Mouse (Mus musculus): ENCODE data around the gene Zfp57. TPM values are rescaled to one million over a fixed set of nuclear protein-coding genes. Genes with fewer than 3 reads are reported as not detected.
"Not testable (repeated sequence)": the region's sequence is repeated elsewhere in the genome, so short reads cannot be mapped to it uniquely, and the experiment has no call there.

Zfp57 gene
- polyA plus RNA-seq, 1 experiment from 2014 or later, result 84.5 TPM

DNA sequence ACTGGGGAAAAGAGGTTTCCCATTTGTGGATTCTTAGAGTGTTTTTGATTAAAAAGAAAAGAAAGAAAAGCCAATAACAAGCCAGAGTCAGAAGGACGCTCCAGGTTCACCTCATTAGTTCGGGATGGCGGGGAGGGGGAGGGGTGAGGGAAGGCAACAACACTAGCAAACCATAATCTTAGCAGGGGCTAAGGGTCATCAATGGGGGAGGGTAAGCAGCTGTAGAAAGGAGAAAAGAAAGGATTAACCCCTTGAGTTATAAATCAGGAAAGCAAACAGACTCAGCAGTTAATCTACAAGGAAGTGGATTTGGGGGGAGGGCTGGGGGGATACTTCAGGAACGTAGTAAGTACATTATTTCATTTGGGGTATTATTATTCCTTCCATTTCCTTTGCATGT is 19.1 kb upstream of the Zfp57 start:
- WGBS, result 3% methylated on average over 4 of the region's 4 CpGs
- Histone ChIP-seq H3K9me3 (no peaks in the 10 kb centered on the region), H3K36me3 (no peaks in the 10 kb centered on the region), H3K27ac (no peak overlapping the region), H3K4me3 (peak overlapping the region; percentile 50), H3K27me3 (ENCODE audit: insufficient read depth, poor library complexity, severe bottlenecking) (peaks cover 2% of the 10 kb centered on the region; the same call in 1 of the 2 replicates), H3K4me1 (peaks cover 12% of the 10 kb centered on the region)
- no peak for DNase-seq (ENCODE audit: low spot score)

DNA sequence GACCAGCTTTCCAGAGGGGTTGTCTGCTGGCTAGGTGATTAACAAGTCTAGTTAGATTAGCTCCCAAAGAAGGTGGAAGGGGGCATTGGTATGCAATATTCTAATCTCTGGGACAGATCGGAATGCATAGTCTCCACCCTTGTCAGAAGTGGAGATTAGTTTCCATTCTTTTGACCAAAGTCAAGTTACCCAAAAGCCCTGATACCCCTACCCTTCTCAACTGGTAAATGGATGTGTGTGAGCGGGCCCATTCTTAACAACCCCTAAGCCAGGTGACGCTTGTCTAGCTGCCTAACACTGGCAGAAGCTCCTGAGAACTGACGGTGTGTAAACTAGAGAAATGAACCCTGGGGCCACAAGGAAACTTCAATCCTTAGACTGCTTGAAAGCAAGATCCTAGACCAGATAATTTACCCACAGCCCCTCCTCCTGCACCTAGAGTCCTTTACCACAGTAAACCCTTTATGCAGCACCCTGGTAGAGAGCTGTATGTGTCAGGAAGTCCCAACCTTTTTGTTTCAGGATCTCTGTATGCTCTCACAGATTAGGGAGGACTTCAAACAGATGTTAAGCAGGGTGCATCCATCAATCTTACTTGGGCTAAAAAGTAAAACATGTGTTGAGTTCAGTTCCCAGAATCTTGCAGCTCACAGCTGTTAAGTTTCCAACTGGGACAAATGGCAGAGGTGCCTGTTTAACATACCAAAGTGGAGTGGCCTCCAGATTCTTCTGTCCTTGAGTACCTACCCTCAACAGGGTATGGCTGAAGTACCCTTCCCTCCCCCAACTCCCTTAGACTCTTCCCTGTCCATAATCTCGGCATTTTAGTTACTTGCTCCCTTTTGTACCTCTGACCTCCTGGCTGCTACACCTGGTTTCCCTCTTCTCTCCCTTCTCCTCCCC is 18.5 kb upstream of the Zfp57 start:
- 29% methylated on average over 5 of the region's 5 CpGs for WGBS
- DNase-seq (ENCODE audit: low spot score), result no peak
- peaks cover 8% of the 10 kb centered on the region for H3K27me3 ChIP-seq (ENCODE audit: insufficient read depth, poor library complexity, severe bottlenecking)

DNA sequence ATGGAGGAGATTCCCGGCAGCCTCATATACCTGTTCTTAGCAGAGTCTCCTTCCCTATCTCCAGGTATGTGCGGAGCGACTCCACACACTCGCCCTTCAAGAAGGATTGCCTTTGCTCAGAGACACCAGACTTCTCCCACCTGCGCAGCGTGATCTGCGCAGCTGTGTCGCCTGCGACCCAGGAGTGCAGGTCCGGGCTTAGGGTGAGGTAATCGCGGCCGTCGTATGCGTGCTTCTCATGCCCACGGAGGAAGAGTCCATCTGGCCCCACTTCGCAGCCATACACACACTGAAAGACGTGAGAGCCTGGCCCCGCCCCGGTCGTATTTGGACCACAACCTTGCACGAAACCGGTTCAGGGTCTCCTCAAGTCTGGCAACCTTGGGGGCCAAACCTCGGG is 12.5 kb upstream of the Zfp57 start:
- Histone ChIP-seq H3K27me3 (ENCODE audit: insufficient read depth, poor library complexity, severe bottlenecking) (peaks cover 40% of the 10 kb centered on the region), H3K9me3 (no peaks in the 10 kb centered on the region), H3K4me1 (peaks cover 5% of the 10 kb centered on the region; the same call in 1 of the 2 replicates), H3K4me3 (peak overlapping the region; percentile 54), H3K36me3 (no peaks in the 10 kb centered on the region), H3K27ac (no peak overlapping the region)
- 3% methylated on average over 24 of the region's 24 CpGs for WGBS
- DNase-seq (ENCODE audit: low spot score), result no peak

More for the DNA sequence above, 18.5 kb upstream of the Zfp57 start:
- H3K4me1 ChIP-seq, result peaks cover 12% of the 10 kb centered on the region
- no peaks in the 10 kb centered on the region for H3K36me3 ChIP-seq
- no peaks in the 10 kb centered on the region for H3K9me3 ChIP-seq
- H3K27ac ChIP-seq, result no peak overlapping the region
- peak overlapping the region; percentile 50; the same call in 1 of the 2 replicates for H3K4me3 ChIP-seq

DNA sequence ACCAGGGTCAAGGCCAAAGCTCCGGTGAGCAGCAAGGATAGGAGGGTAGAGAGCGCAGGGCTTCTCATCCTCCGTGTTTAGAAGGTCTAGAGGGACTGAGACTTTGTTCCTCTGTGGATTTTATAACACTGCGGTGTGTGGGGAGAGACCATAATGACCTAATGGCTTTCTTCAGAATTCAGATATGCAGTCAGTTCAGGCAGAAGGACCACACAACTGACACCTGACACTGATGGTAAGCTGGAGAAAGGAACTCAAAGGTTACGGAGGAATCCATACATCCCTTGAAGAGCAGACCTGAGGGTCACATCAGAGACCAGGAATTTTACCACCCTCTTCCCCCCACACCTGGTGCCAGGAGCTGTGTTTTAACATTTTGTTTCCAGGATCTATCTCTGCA is 11.5 kb upstream of the Zfp57 start, which contains the start of gene H2-M5:
TSS of gene H2-M5 (minus strand) at position 101 of the 400 bp plus-strand sequence.
- Histone ChIP-seq H3K27me3 (ENCODE audit: insufficient read depth, poor library complexity, severe bottlenecking) (peaks cover 40% of the 10 kb centered on the region), H3K27ac (no peak within 1 kb of the TSS), H3K4me3 (peak within 1 kb of the TSS; percentile 54), H3K4me1 (peaks cover 5% of the 10 kb centered on the region; the same call in 1 of the 2 replicates), H3K9me3 (no peaks in the 10 kb centered on the region), H3K36me3 (no peaks in the 10 kb centered on the region)
- WGBS, result 21% methylated on average over 5 of the region's 5 CpGs
- no peak for DNase-seq (ENCODE audit: low spot score)

DNA sequence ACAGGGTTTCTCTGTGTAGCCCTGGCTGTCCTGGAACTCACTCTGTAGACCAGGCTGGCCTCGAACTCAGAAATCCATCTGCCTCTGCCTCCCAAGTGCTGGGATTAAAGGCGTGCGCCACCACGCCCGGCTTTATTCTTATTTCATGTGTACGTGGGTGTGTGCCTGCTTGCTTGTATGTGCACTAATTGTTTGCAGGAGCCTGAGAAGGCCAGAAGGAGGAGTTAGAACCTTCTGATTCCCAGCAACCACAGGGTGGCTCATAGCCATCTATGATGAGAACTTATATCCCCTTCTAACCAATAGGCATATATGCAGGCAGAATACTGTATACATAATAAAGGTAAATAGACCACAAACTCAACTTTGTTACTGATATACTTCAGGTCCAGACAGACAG is 10.3 kb upstream of the Zfp57 start:
- WGBS, result 88% methylated on average over 6 of the region's 6 CpGs
- not testable (repeated sequence) for H3K27ac ChIP-seq, H3K9me3 ChIP-seq

DNA sequence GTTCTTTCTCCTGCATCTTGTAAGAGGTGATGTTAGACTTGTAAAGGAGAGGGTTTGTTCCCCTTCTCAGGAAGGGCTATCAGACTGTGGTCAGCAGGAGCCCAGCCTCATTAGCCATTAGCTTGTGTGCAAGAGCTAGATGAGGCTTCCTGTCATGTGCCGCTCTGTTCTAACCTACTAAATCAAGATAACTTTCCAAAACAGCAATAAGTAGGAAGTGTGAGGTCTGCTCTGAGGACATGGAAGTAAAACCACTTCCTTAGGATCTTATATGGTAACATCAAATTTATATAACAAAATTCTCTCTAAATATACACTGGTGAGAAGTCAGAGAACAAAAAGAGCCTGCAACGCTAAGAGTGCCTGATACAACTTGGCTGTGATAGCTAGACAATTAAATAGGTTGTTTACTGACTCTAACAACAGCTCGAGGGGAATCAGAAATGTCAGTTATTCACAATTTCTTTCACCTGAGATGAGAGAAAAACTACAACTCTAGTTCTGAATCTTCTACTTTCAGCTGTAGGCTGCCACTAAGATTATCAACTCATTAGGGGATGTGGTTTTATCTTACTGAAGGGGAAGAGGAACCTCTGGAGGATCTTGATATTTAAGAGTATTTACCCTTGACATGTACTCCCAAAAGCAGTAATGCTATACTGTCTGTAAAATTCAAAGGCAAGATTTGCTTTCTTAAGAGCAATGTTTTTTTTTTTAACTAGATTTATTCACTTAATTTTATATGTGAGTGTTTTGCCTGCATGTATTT is 8.4 kb upstream of the Zfp57 start:
- Histone ChIP-seq H3K36me3 (no peaks in the 10 kb centered on the region), H3K4me1 (peaks cover 8% of the 10 kb centered on the region), H3K9me3 (no peaks in the 10 kb centered on the region), H3K4me3 (no peak overlapping the region), H3K27ac (no peak overlapping the region), H3K27me3 (ENCODE audit: insufficient read depth, poor library complexity, severe bottlenecking) (peaks cover 32% of the 10 kb centered on the region)
- DNase-seq (ENCODE audit: low spot score), result no peak
- 54% methylated on average over 3 of the region's 3 CpGs for WGBS

More for the DNA sequence above, 10.3 kb upstream of the Zfp57 start:
- not testable (repeated sequence) for H3K4me3 ChIP-seq; H3K4me1 ChIP-seq; H3K36me3 ChIP-seq; DNase-seq (ENCODE audit: low spot score)
- peaks cover 40% of the 10 kb centered on the region for H3K27me3 ChIP-seq (ENCODE audit: insufficient read depth, poor library complexity, severe bottlenecking)

DNA sequence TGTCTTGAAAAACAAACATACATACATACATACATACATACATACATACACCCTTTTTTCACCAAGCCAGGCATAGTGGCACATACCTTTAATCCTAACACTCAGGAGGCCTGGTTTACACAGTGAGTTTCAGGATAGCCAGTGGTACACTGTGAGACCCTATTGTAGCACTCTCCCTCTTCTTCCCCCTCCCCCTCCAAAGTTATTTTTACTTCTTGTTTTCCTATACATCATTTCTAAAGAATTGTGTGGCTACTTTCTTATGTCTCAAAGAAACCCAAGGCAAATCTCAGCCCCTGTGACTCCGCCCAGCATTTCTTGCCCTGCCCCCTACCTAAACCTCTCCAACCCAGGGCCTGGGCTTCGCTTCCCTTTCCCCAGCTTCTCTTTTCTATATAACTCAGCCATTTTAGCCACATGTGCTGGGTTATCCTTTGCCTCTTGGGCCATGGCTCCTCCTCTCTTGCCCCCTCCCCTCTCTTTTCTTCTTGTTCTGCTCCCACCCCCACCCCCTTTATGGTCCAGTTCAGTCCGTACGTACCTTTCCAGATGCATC is 7.1 kb upstream of the Zfp57 start:
- H3K4me3 ChIP-seq, result no peak overlapping the region

DNA sequence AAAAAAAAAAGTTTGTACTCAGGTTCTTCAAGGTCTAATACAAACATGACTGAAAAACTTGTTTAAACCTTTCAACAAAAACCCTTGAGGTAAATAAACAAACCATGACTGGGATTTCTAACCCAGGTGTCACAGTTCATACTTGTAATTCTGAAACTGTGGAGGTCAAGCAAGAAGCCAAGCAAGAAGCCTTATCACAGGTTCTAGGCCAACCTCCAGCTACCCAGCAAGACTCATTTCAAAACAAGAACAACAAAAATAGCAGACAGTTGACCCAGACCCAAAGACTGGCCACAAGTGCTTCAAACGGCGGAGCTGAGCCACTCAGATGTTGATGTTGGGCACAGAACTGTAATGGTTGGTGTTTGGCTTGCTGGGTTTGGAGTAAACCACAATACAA is 6.4 kb upstream of the Zfp57 start:
- Histone ChIP-seq H3K4me3 (no peak overlapping the region), H3K27me3 (ENCODE audit: insufficient read depth, poor library complexity, severe bottlenecking) (peaks cover 12% of the 10 kb centered on the region), H3K9me3 (no peaks in the 10 kb centered on the region), H3K4me1 (peaks cover 3% of the 10 kb centered on the region), H3K27ac (no peak overlapping the region), H3K36me3 (no peaks in the 10 kb centered on the region)
- 73% methylated on average over 2 of the region's 2 CpGs for WGBS
- DNase-seq (ENCODE audit: low spot score), result no peak

More for the DNA sequence above, 7.1 kb upstream of the Zfp57 start:
- H3K27ac ChIP-seq, result no peak overlapping the region
- H3K4me1 ChIP-seq, result peaks cover 3% of the 10 kb centered on the region
- H3K9me3 ChIP-seq, result no peaks in the 10 kb centered on the region
- 79% methylated on average over 4 of the region's 4 CpGs for WGBS
- DNase-seq (ENCODE audit: low spot score), result no peak
- peaks cover 19% of the 10 kb centered on the region for H3K27me3 ChIP-seq (ENCODE audit: insufficient read depth, poor library complexity, severe bottlenecking)
- H3K36me3 ChIP-seq, result no peaks in the 10 kb centered on the region

DNA sequence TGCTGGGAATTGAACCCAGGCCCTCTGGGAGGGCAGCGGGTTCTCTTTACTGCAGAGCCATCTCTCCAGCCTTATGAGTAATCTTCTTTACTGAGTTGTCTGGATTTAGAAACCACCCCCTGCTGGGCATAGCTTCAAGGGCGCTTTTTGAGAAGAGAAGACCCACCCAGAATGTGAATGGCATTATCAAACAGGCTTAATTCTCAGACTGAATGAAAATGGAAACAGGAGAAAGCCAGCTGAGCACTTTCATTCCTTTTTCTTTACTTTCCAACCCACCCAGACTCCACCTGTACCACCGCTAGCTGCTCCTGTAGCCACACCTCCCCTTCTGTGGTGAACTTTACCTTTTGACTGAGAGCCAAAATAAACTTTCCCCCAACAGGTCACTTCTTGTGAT is 5.5 kb upstream of the Zfp57 start:
- H3K36me3 ChIP-seq, result no peaks in the 10 kb centered on the region

DNA sequence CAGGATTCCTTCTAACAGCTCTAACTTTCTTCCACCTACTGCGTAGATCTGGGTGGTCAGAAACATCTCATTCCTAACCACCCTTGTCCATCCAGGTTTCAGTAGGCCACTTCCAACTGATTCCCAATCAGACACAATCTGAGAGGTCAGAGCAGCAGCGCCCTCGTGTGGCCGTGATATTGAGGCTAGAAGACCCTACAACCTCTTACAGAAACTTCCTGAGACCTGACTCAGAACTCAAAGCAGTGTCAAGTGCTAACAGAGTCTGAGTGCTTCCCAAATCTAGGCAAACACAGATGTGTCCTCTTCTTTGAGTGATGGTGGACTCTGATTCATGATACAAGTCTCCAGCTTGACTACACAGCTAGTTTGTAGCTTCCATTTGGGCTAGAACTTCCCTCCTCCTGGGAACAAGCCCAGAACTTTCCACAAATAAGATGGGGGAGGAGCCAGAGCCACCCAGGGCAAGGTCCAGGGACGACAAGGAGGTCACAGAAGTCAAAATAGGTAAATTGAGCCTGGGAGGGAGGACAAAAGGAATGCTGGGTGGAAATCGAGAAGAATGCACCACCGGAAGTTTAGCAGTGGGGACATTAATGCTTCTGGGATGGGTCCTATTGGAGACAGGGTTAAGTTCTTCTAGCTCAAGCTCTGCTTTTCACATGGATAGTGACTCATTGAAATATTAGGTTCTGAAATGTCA is 3.8 kb upstream of the Zfp57 start:
- H3K27me3 ChIP-seq (ENCODE audit: insufficient read depth, poor library complexity, severe bottlenecking), result no peaks in the 10 kb centered on the region
- H3K4me1 ChIP-seq, result peaks cover 3% of the 10 kb centered on the region
- H3K9me3 ChIP-seq, result no peaks in the 10 kb centered on the region
- no peak overlapping the region for H3K27ac ChIP-seq
- 27% methylated on average over 7 of the region's 7 CpGs for WGBS
- no peaks in the 10 kb centered on the region for H3K36me3 ChIP-seq
- peak; percentile 84 for DNase-seq (ENCODE audit: low spot score)
- H3K4me3 ChIP-seq, result no peak overlapping the region

More for the DNA sequence above, 5.5 kb upstream of the Zfp57 start:
- H3K27ac ChIP-seq, result no peak overlapping the region
- WGBS, result 68% methylated on average over 3 of the region's 3 CpGs
- H3K4me3 ChIP-seq, result no peak overlapping the region
- no peaks in the 10 kb centered on the region for H3K9me3 ChIP-seq
- peaks cover 3% of the 10 kb centered on the region for H3K4me1 ChIP-seq
- no peak for DNase-seq (ENCODE audit: low spot score)
- H3K27me3 ChIP-seq (ENCODE audit: insufficient read depth, poor library complexity, severe bottlenecking), result peaks cover 8% of the 10 kb centered on the region; the same call in 1 of the 2 replicates

DNA sequence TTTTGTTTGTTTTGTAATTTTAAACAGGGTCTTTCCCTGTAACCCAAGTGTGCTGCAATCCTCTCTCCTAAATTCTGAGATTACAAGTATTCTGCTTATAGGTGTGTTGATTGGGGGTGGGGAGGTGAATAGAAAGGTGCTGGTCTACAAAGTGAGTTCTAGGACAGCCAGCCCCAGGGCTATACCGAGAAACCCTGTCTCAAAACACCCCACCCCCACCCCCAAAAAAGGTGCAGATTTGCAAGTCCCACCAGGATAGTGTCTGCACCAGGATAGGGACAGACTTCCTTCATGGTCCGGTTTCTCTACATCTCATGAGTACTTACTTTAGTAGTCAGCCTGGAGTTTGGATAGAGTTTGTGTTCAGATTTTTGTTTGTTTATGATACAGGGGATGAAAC is 2.5 kb upstream of the Zfp57 start:
- WGBS, result 72% methylated on average over 2 of the region's 2 CpGs
- Histone ChIP-seq H3K27me3 (ENCODE audit: insufficient read depth, poor library complexity, severe bottlenecking) (no peaks in the 10 kb centered on the region), H3K4me1 (peaks cover 3% of the 10 kb centered on the region), H3K9me3 (no peaks in the 10 kb centered on the region), H3K36me3 (no peaks in the 10 kb centered on the region), H3K27ac (no peak overlapping the region), H3K4me3 (no peak overlapping the region)
- DNase-seq (ENCODE audit: low spot score), result no peak

All from heart, embryonic 10.5 days (tissue).